Mouse (Mus musculus) gastrocnemius, adult 8-10 months (tissue): ENCODE results near the gene Pdss1. TPM values are rescaled to one million over a fixed set of nuclear protein-coding genes. Genes with fewer than 3 reads are reported as not detected.

ENCODE experiments used
- DNase-seq, 2 experiments: peaks; one replicate each; pipeline ENCODE4 v3.0.0; 2022; ENCODE audit warnings: low spot score in 2 of 2
- total RNA-seq, 4 experiments: library from RNA; stranded (reverse); gene quantifications; 2 replicates each; pipeline ENCODE4 v1.2.4; 2022

Pdss1 gene
- total RNA-seq, 4 experiments from 2014 or later, result 8.6 to 12.1 (median 9.3) TPM

DNA sequence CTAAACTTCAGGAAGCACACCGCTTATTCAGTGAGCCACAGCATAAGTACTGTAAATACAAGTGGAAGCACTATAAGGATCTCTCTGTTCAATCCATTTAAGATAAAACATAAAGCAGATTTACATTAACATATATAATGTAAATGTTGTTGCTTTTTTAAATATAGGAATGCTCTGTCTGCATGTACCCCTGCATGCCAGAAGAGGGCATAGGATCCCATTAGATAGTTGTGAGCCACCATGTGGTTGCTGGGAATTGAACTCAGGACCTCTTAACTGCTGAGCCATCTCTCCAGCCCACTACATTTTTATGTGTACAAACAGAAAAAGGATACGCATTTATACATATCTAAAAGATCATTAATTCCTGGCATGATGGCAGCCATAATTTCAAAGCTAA is 66.4 kb downstream of the Pdss1 start:
- DNase-seq, result no peak

DNA sequence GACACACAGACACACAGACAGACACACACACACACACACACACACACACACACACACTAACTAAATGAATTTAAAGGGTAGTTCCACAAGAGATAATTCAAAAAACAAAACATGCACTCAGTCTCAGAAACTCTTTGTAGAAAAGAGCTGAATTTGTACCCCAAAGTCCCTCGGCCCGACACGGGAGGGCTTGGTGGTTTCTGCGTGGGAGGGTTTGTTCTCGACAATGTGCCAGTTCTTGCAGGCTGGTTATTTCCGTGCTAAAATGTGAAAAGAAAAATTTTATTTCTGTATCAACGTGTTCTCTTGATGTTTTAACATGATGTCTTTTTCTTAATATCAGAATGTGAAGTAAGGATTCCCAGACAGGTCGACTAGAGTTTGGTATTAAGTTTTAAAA is 66.9 kb downstream of the Pdss1 start:
- DNase-seq, result no peak

DNA sequence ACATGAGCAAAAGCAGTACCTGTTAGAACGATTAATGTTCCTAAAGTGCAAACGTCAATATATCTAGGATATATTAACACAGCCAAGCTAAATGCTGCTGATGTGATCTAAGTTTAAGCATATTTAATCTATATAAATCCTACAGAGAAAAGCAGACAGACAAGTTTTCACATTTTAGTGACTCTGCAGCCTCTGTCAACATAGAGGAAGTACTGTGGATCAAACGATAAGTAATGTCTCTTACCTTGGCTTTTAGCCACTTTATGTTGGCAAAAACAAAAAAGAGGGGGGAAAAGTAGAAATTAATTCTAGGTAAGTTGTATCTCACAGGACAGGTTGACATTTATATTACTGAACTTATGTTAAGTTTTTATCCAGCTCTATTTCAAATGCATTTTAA is 67.6 kb downstream of the Pdss1 start:
- DNase-seq, result no peak

DNA sequence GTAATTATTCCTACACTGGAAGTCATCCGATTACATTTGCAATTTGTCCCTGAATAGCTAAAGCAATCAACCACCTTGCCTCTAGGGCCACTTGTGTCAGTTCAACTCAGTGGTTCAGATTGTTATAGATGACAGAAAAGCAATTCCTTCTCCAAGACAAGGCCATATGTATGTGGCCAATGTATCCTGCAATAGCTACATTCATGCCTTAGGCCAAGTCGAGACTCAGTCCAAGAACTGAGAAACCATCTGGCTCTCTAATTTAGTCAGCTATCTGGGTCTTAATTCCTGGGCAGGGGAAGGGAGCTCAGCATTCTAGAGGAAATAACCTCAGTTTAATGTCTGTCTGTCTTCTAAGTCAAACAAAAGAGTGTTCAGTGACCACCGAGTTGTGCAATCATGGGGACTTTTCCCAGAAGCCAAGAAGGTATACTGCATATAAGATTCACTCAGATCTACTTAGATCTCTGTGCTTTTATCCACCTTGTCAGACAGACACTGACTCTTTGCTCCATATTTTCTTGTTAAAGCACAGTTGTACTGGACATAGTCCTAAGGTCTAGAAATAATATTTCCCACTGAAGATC is 82.2 kb downstream of the Pdss1 start:
- DNase-seq, result no peak

DNA sequence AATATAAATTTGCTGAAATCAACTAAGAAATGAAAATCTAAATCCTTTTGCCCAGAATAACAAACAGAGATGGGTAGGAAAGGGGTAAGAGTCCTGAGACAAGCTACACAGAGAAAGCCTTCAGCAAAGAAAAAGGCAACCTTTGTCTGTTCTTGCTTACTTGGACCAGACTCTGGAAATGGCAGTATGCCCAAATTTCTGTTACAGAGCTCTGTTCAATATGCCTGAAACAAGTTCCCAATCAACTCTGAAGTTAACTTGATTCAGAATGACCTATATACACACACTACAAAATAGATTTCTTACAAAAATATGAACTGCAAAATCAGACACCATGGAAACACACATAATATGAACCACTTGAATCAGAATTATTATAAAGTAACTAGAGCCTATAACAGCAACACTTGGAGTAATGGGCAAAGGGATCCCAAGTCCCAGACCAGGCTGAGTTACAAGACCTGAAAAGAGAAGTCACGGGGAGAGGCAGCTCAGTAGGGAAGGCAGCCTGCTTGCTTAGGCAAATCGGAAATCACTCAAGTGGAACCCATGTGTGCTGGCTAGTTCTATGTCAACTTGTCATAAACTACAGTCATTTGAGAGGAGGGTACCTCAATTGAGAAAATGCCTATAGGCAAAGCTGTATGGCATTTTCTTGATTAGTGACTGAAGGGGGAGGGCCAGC is 90.8 kb downstream of the Pdss1 start:
- DNase-seq, result no peak

Other genes with a start within 250 kb of the Pdss1 start
- 1 to 10 TPM in 2 of 4 experiments, under 1 TPM in 2; 0.56 to 2.2 (median 0.96) TPM for gene Apbb1ip, start 121.4 kb upstream of the Pdss1 start, total RNA-seq
- gene Abi1, start 144.7 kb downstream of the Pdss1 start, total RNA-seq, result 10 to 100 TPM; 13.1 to 21.7 (median 17.2) TPM
- 10 to 100 TPM; 26.2 to 29.7 (median 27.1) TPM for gene Acbd5, start 172.6 kb downstream of the Pdss1 start, total RNA-seq